9 mouse cellular contexts compared by ENCODE assay signal in the genomic region with DNA sequence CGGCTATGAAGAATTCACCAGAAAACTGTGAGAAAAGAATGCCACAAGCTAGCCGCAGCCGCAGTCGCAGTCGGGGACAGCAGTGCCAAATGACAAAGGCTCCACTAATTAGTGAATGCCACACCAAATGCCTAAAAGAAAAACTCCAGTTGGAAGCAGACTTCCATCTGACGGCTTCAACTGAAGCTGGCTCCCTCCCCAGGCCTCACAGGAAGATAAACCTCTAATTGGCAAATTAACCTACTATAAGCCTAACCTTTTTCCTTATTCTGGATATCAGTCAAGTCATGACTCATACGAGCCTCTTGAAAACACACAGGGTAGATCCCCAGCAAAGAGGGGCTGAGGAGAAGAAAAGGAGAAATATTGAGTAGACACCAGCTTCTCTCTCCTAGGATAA. TPM values are rescaled to one million over a fixed set of nuclear protein-coding genes. Genes with fewer than 3 reads are reported as not detected.
DNase-seq lines count a peak whose midpoint lies in the region; ATAC-seq and TF ChIP-seq lines count a peak whose summit lies in the region.
"Had no signal": no experiment of that assay in that cellular context is flagged by ENCODE, and none has a peak within 500 bp of the region (broad histone marks: within the 10 kb centered on the region; RNA-seq: fewer than 3 reads in every experiment).

No protein-coding gene starts in this region.

- no peak for TF ChIP-seq CTCF in hindbrain, postnatal 0 days (IDR thresholded peaks at IDR 0.05; ENCODE audit: low read depth)

- H3K4me3 ChIP-seq in hindbrain, postnatal 0 days (ENCODE audit: low read length) = no peak overlapping the region
- no peak overlapping the region for H3K4me3 ChIP-seq in hindbrain, embryonic 13.5 days
- H3K4me3 ChIP-seq in embryonic facial prominence, embryonic 14.5 days (ENCODE audit: low read depth, low read length) = no peak overlapping the region

- peak overlapping the region; percentile 54; the same call in 1 of the 2 replicates for H3K27ac ChIP-seq in hindbrain, postnatal 0 days
- H3K27ac ChIP-seq in hindbrain, embryonic 13.5 days = no peak overlapping the region
- H3K27ac ChIP-seq in embryonic facial prominence, embryonic 14.5 days (replicated peaks; ENCODE audit: low read depth, low read length) = peak overlapping the region; percentile 55; the same call in 1 of the 2 replicates

- no peaks in the 10 kb centered on the region for H3K27me3 ChIP-seq in hindbrain, postnatal 0 days (ENCODE audit: insufficient read depth, low read length)
- H3K27me3 ChIP-seq in hindbrain, embryonic 13.5 days = no peaks in the 10 kb centered on the region
- H3K27me3 ChIP-seq in embryonic facial prominence, embryonic 14.5 days (replicated peaks; ENCODE audit: control insufficient read depth, insufficient read depth, low read length) = no peaks in the 10 kb centered on the region

- H3K36me3 ChIP-seq in hindbrain, postnatal 0 days (ENCODE audit: insufficient read depth, low read length) = no peaks in the 10 kb centered on the region
- no peaks in the 10 kb centered on the region for H3K36me3 ChIP-seq in hindbrain, embryonic 13.5 days
- H3K36me3 ChIP-seq in embryonic facial prominence, embryonic 14.5 days (ENCODE audit: control insufficient read depth, insufficient read depth, low read length) = peaks cover 17% of the 10 kb centered on the region

- 34% methylated on average over 7 of the region's 7 CpGs for WGBS in hindbrain, postnatal 0 days
- WGBS in hindbrain, embryonic 13.5 days = 54% methylated on average over 7 of the region's 7 CpGs
- WGBS in embryonic facial prominence, embryonic 14.5 days = 57% methylated on average over 7 of the region's 7 CpGs

- ATAC-seq in hindbrain, postnatal 0 days = no peak
- ATAC-seq in hindbrain, embryonic 13.5 days (ENCODE audit: low FRiP score) = no peak
- ATAC-seq in embryonic facial prominence, embryonic 14.5 days (ENCODE audit: low read depth) = peak; percentile 30; the same call in 1 of the 2 replicates

- no peaks in the 10 kb centered on the region for H3K9me3 ChIP-seq in hindbrain, postnatal 0 days (ENCODE audit: low read length)
- no peaks in the 10 kb centered on the region for H3K9me3 ChIP-seq in hindbrain, embryonic 13.5 days
- H3K9me3 ChIP-seq in embryonic facial prominence, embryonic 14.5 days (ENCODE audit: control insufficient read depth, low read length) = no peaks in the 10 kb centered on the region

- no peak overlapping the region for H3K9ac ChIP-seq in hindbrain, postnatal 0 days (replicated peaks; ENCODE audit: low read length)
- H3K9ac ChIP-seq in hindbrain, embryonic 13.5 days = no peak overlapping the region
- H3K9ac ChIP-seq in embryonic facial prominence, embryonic 14.5 days (ENCODE audit: low read depth, low read length) = no peak overlapping the region

- no peaks in the 10 kb centered on the region for H3K4me1 ChIP-seq in hindbrain, postnatal 0 days (ENCODE audit: insufficient read depth, low read length)
- no peaks in the 10 kb centered on the region for H3K4me1 ChIP-seq in hindbrain, embryonic 13.5 days (replicated peaks)
- H3K4me1 ChIP-seq in embryonic facial prominence, embryonic 14.5 days (ENCODE audit: control insufficient read depth, insufficient read depth, low read length) = peaks cover 19% of the 10 kb centered on the region

- peak; percentile 63 for DNase-seq in hindbrain, postnatal 0 days (ENCODE audit: low spot score)
- peak; percentile 94 for DNase-seq in Muller cell, postnatal 12 days (ENCODE audit: inconsistent ontology term)
- peak; percentile 48 for DNase-seq in embryonic facial prominence, embryonic 14.5 days (ENCODE audit: low spot score)
- DNase-seq in layer of hippocampus, adult 18-20 months (ENCODE audit: low spot score in 2 of 2) = peak; percentile 28 to 54
- DNase-seq in urinary bladder, postnatal 14 days (ENCODE audit: low spot score) = no peak
- DNase-seq in adrenal gland, postnatal 14 days = no peak
- DNase-seq: thymus, postnatal 14 days had no signal

- H3K4me2 ChIP-seq in hindbrain, postnatal 0 days (ENCODE audit: low read depth, low read length) = no peak overlapping the region
- H3K4me2 ChIP-seq in hindbrain, embryonic 13.5 days = no peak overlapping the region
- no peak overlapping the region for H3K4me2 ChIP-seq in embryonic facial prominence, embryonic 14.5 days (ENCODE audit: low read depth, low read length)

RNA-seq across cellular contexts. Expression of gene Lpar1, which starts 44.9 kb away (rescaled TPM):
- 14.3 and 20.6 TPM in 2 replicates for total RNA-seq in hindbrain, postnatal 0 days (2014; rRNA removed)
- 24.3 and 28.1 TPM in 2 replicates for polyA plus RNA-seq in hindbrain, postnatal 0 days (2015; fragmentation: Nextera tagmentation; extraction: Ambion mirVana)
- 16.4 and 18.6 TPM in 2 replicates for polyA plus RNA-seq in hindbrain, embryonic 13.5 days (2015; fragmentation: Nextera tagmentation; extraction: Ambion mirVana)
- 115 and 137 TPM in 2 replicates for polyA plus RNA-seq in embryonic facial prominence, embryonic 14.5 days (2014; fragmentation: Nextera tagmentation; extraction: Ambion mirVana)
- total RNA-seq in layer of hippocampus, adult 18-20 months (2021) = 10 to 100 TPM; 18.0 to 21.2 TPM
- total RNA-seq in adrenal gland, postnatal 14 days (2021) = 15.2 and 28.7 TPM in 2 replicates
- total RNA-seq: MEL had no signal

Comparison
In these comparisons a context has a peak if more than half of its experiments do, and no peak if none do; other contexts are left out.
1. DNase-seq: peak in hindbrain, postnatal 0 days (single experiment), Muller cell, postnatal 12 days (single experiment), embryonic facial prominence, embryonic 14.5 days (single experiment) and layer of hippocampus, adult 18-20 months (2 of 2); none in urinary bladder, postnatal 14 days (single experiment) and adrenal gland, postnatal 14 days (single experiment).